Mouse (Mus musculus) bone marrow macrophage, adult 2 months (primary cell): ENCODE measurements around the gene Galnt6.

ENCODE experiments used
- CTCF ChIP-seq: IDR thresholded peaks from 2 replicates; pipeline ENCODE4 v1.5.1; 2012; ENCODE audit warnings: low read depth, mild to moderate bottlenecking, low read length, moderate library complexity
- POLR2A ChIP-seq: IDR thresholded peaks from 2 replicates; pipeline ENCODE4 v1.6.1; 2012; ENCODE audit warnings: mild to moderate bottlenecking, low read depth, low read length, borderline replicate concordance

DNA sequence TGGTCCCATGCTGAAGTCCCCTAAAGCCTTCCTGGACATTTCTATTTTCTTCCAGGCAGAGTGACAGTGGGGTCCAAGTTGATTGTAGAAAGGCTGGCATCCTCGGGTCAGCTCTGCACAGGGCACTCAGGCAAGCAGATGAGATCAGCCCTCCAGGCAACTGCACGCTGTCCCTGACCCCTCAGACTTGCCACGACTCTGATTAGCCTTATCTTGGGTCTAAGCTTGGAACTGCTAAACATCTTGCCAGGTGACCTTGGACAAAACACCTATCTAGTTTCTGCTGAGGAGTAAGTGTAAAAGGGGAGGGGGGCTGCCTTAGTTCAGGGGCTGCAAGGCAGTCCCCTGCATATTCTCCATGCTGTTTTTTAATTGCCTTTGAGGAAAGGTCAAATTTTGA lies 37.2 kb downstream of the Galnt6 start:
- TF ChIP-seq CTCF, result no peak
- TF ChIP-seq POLR2A, result no peak
